Mouse (Mus musculus) spleen, adult 18-20 months (tissue): ENCODE measurements at regions not wholly inside any gene's neighbourhood (a gene's known extent, or its start where the extent isn't known, plus 50 kb on each side); places are given as distances from the start of the nearest gene placed in this dataset.

Source experiments
- DNase-seq, 2 experiments: peaks; one replicate each; pipeline ENCODE4 v3.0.0; 2022; ENCODE audit warnings: mixed read lengths in 2 of 2

DNA sequence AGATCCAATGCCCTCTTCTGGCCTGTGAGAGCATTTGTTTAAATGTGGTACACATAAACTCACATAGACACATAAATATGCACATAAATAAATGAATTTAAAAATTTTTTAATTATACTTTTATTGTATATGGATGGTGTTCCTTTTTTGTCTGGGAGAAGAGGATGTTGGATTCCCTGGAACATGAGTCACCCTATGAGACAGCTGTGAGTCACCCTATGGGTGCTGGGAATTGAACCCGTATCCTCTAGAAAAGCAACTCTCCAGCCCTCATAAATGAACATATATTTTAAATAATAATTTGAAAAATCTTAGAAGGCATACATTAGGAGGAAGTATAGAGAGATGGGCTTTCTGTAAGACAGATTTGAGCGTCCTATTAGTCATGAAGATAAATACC is 76.1 kb upstream of the Dynlt3 start:
- no peak for DNase-seq

GRCm38 (mm10) chrX:9742518-9742917 is 79.7 kb upstream of the Dynlt3 start:
- no peak for DNase-seq

- DNase-seq, result peak; percentile 5 to 26
These were observed 84.6 kb upstream of the Dynlt3 start for GRCm38 (mm10) chrX:9747305-9747938.

- DNase-seq, result no peak
These were observed 90.3 kb upstream of the Dynlt3 start for GRCm38 (mm10) chrX:9752954-9753572.

DNA sequence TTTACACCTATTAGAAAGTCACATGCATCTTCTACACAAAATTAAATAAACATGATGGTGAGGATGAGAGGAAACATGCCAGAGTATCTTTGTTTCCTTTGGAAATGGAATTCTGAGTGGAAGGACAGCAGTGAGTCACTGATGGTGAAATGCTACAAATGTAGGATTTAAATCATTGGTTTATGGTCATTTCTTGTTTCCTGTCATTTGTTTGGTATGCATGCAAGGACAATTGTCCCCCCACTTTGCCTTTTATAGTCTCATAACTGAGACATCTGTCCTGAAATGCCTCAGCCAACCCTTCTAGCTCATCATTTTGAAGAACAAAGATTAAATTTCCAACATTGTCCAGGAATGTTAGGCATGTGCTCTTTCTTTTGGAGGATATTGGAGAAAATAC is 77.2 kb upstream of the Hypm start:
- no peak for DNase-seq

DNA sequence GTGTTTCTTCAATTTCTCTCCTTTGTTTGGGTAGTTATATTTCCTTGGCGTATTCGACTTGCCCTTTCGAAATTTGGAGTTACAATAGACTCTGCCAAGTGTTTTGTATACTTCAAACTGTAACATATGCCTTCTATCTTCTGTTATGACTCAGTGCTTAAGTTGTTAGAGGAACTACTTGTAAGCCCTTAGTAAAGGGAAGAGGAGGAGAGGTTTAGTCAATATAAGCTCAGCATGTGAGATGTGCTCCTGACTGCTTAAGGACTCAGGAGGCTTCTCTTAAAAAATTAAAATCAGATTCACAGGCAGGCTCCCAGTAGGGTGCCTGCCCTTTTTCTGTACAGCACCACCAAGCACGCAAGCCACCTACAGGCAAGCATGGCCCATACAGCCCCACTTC is 69.2 kb upstream of the Hypm start:
- no peak for DNase-seq

GRCm38 (mm10) chrX:9789542-9789941 is 57.2 kb upstream of the Hypm start:
- no peak for DNase-seq
